Mouse (Mus musculus) embryonic fibroblast, embryonic 13.5 days (primary cell): ENCODE measurements around the gene Tmed8. TPM values are rescaled to one million over a fixed set of nuclear protein-coding genes. Genes with fewer than 3 reads are reported as not detected.
"Not testable (repeated sequence)": the region's sequence is repeated elsewhere in the genome, so short reads cannot be mapped to it uniquely, and the experiment has no call there.

Experiments used
- H3K27ac ChIP-seq: 2 replicates; pipeline ENCODE4 v1.5.1; 2012; ENCODE audit warnings: low read length, control low read depth, inconsistent platforms; ENCODE audit not compliant: insufficient read depth
- H3K4me1 ChIP-seq: 2 replicates; pipeline ENCODE4 v1.6.1; 2011; ENCODE audit warnings: low read length; ENCODE audit not compliant: control insufficient read depth, insufficient read depth
- H3K4me3 ChIP-seq: 2 replicates; pipeline ENCODE4 v1.5.1; 2011; ENCODE audit warnings: mild to moderate bottlenecking, control low read depth, low read length; ENCODE audit not compliant: insufficient read depth
- CTCF ChIP-seq: IDR thresholded peaks from 2 replicates; pipeline ENCODE4 v1.5.1; 2011; ENCODE audit warnings: mild to moderate bottlenecking, control low read depth, low read length, moderate library complexity, borderline replicate concordance; ENCODE audit not compliant: insufficient read depth
- POLR2A ChIP-seq: IDR thresholded peaks from 2 replicates; pipeline ENCODE4 v1.6.1; 2011; ENCODE audit warnings: low read depth, mild to moderate bottlenecking, control low read depth, low read length, moderate library complexity
- polyA plus RNA-seq: library from polyadenylated mRNA; stranded (reverse); fragments of >200 nt; gene quantifications from 2 replicates; pipeline ENCODE4 v1.2.4, GENCODE M21; 2011; ENCODE audit warnings: low read depth; ENCODE audit not compliant: missing spikeins, insufficient read length

Gene Tmed8
- polyA plus RNA-seq, 1 experiment, result 12.6 TPM

- TF ChIP-seq CTCF (no peak), POLR2A (no peak)
- Histone ChIP-seq H3K4me3 (no peak overlapping the region), H3K4me1 (no peaks in the 10 kb centered on the region), H3K27ac (no peak overlapping the region)
These were observed 12.8 kb upstream of the Tmed8 start for GRCm38 (mm10) chr12:87212844-87213606.

- not testable (repeated sequence) for H3K27ac ChIP-seq, H3K4me3 ChIP-seq, H3K4me1 ChIP-seq
These were observed 5.5 kb upstream of the Tmed8 start for GRCm38 (mm10) chr12:87205789-87206188.

- TF ChIP-seq POLR2A, result no peak
- TF ChIP-seq CTCF, result no peak
- no peak overlapping the region for H3K27ac ChIP-seq
- H3K4me1 ChIP-seq, result peaks cover 5% of the 10 kb centered on the region
- no peak overlapping the region for H3K4me3 ChIP-seq
These were observed 1.4 kb upstream of the Tmed8 start for GRCm38 (mm10) chr12:87201694-87202093.

GRCm38 (mm10) chr12:87199206-87199972, 865 bp downstream of the Tmed8 start, which contains the start of gene Samd15:
TSS of gene Samd15 (plus strand) at chr12:87199723.
- no peak for TF ChIP-seq CTCF
- TF ChIP-seq POLR2A, result no peak
- H3K4me1 ChIP-seq, result peaks cover 5% of the 10 kb centered on the region
- H3K4me3 ChIP-seq, result peak within 1 kb of the TSS; percentile 86
- H3K27ac ChIP-seq, result no peak within 1 kb of the TSS

GRCm38 (mm10) chr12:87198792-87199191, 1.5 kb downstream of the Tmed8 start:
- Histone ChIP-seq H3K4me1 (peaks cover 5% of the 10 kb centered on the region), H3K4me3 (peak overlapping the region; percentile 86)
- TF ChIP-seq POLR2A (no peak), CTCF (no peak)

GRCm38 (mm10) chr12:87196310-87196709, 3.9 kb downstream of the Tmed8 start:
- H3K4me3 ChIP-seq, result no peak overlapping the region
- no peak overlapping the region for H3K27ac ChIP-seq
- H3K4me1 ChIP-seq, result peaks cover 5% of the 10 kb centered on the region
- no peak for TF ChIP-seq CTCF
- no peak for TF ChIP-seq POLR2A

More at GRCm38 (mm10) chr12:87198792-87199191, 1.5 kb downstream of the Tmed8 start:
- no peak overlapping the region for H3K27ac ChIP-seq

GRCm38 (mm10) chr12:87195069-87195468, 5.2 kb downstream of the Tmed8 start:
- H3K4me3 ChIP-seq, result no peak overlapping the region
- no peak overlapping the region for H3K27ac ChIP-seq
- TF ChIP-seq POLR2A, result no peak
- no peak for TF ChIP-seq CTCF
- H3K4me1 ChIP-seq, result peaks cover 3% of the 10 kb centered on the region

- Histone ChIP-seq H3K4me1 (peaks cover 1% of the 10 kb centered on the region; the same call in 1 of the 2 replicates), H3K4me3 (no peak overlapping the region), H3K27ac (no peak overlapping the region)
- no peak for TF ChIP-seq POLR2A
- TF ChIP-seq CTCF, result no peak
These were observed 7.2 kb downstream of the Tmed8 start for GRCm38 (mm10) chr12:87193008-87193407.

- no peak overlapping the region for H3K27ac ChIP-seq
- peaks cover 2% of the 10 kb centered on the region; the same call in 1 of the 2 replicates for H3K4me1 ChIP-seq
- TF ChIP-seq POLR2A (no peak), CTCF (no peak)
- no peak overlapping the region for H3K4me3 ChIP-seq
These were observed 22.6 kb downstream of the Tmed8 start for GRCm38 (mm10) chr12:87177631-87178030.

GRCm38 (mm10) chr12:87175194-87175946, 24.9 kb downstream of the Tmed8 start:
- TF ChIP-seq CTCF (no peak), POLR2A (no peak)
- H3K4me3 ChIP-seq, result no peak overlapping the region
- peaks cover 2% of the 10 kb centered on the region; the same call in 1 of the 2 replicates for H3K4me1 ChIP-seq
- H3K27ac ChIP-seq, result peak overlapping the region; percentile 23; the same call in 1 of the 2 replicates
